Mouse (Mus musculus) midbrain, embryonic 11.5 days (tissue): ENCODE measurements at regions not wholly inside any gene's neighbourhood (a gene's known extent, or its start where the extent isn't known, plus 50 kb on each side); places are given as distances from the start of the nearest gene placed in this dataset.

Experiments used
- ATAC-seq: fragments of 200-750 bp; cut with Nextera tagmentation; 2 replicates; pipeline ENCODE4 v1.8.0; 2017; ENCODE audit warnings: moderate TSS enrichment, moderate library complexity; ENCODE audit not compliant: low FRiP score
- DNase-seq: peaks from one replicate; pipeline ENCODE4 v3.0.0; 2015; ENCODE audit warnings: low spot score; ENCODE audit errors: missing footprints
- H3K27ac ChIP-seq: fragments of 300-500 bp; sonication (generic); 2 replicates; pipeline ENCODE4 v1.5.1; 2014; ENCODE audit warnings: low read depth, low read length
- H3K27me3 ChIP-seq: fragments of 300-500 bp; sonication (generic); 2 replicates; pipeline ENCODE4 v1.6.1; 2014; ENCODE audit warnings: mild to moderate bottlenecking, low read length, moderate library complexity, mixed read lengths; ENCODE audit not compliant: control insufficient read depth, insufficient read depth
- H3K36me3 ChIP-seq: fragments of 300-500 bp; sonication (generic); 2 replicates; pipeline ENCODE4 v1.6.1; 2014; ENCODE audit warnings: mild to moderate bottlenecking, low read length, moderate library complexity, mixed read lengths; ENCODE audit not compliant: control insufficient read depth, insufficient read depth
- H3K4me1 ChIP-seq: fragments of 300-500 bp; sonication (generic); 2 replicates; pipeline ENCODE4 v1.6.1; 2014; ENCODE audit warnings: low read length; ENCODE audit not compliant: control insufficient read depth, insufficient read depth
- H3K4me2 ChIP-seq: fragments of 300-500 bp; sonication (generic); 2 replicates; pipeline ENCODE4 v1.6.1; 2014; ENCODE audit warnings: mild to moderate bottlenecking, moderate library complexity
- H3K4me3 ChIP-seq: fragments of 300-500 bp; sonication (generic); 2 replicates; pipeline ENCODE4 v1.5.1; 2014; ENCODE audit warnings: low read depth, low read length
- H3K9ac ChIP-seq: fragments of 300-500 bp; sonication (generic); 2 replicates; pipeline ENCODE4 v1.6.1; 2014; ENCODE audit warnings: low read length
- H3K9me3 ChIP-seq: fragments of 300-500 bp; sonication (generic); 2 replicates; pipeline ENCODE4 v1.6.1; 2016; ENCODE audit warnings: low read length; ENCODE audit not compliant: control insufficient read depth
- WGBS: fragments of 180-500 bp; shearing (Covaris S2); extraction: QIAGEN DNeasy Blood & Tissue Kit; methylation state at CpG from one replicate; pipeline ENCODE4 v1.1.7; 2014; 5-methylcytosine and 5-hydroxymethylcytosine counted together

GRCm38 (mm10) chr6:51240039-51240438 is 192.4 kb upstream of the Nfe2l3 start:
- no peaks in the 10 kb centered on the region for H3K36me3 ChIP-seq
- H3K27ac ChIP-seq: no peak overlapping the region
- H3K4me2 ChIP-seq: no peak overlapping the region
- H3K9me3 ChIP-seq: no peaks in the 10 kb centered on the region; the same call in 1 of the 2 replicates
- H3K4me3 ChIP-seq: no peak overlapping the region
- ATAC-seq: no peak
- no peaks in the 10 kb centered on the region for H3K27me3 ChIP-seq
- no peaks in the 10 kb centered on the region for H3K4me1 ChIP-seq
- DNase-seq: no peak
- WGBS: 89% methylated on average over 3 of the region's 3 CpGs
- H3K9ac ChIP-seq: no peak overlapping the region

GRCm38 (mm10) chr6:51250233-51250632 is 182.2 kb upstream of the Nfe2l3 start:
- Histone ChIP-seq H3K4me2 (no peak overlapping the region), H3K36me3 (no peaks in the 10 kb centered on the region), H3K9me3 (no peaks in the 10 kb centered on the region), H3K27ac (no peak overlapping the region), H3K27me3 (no peaks in the 10 kb centered on the region), H3K4me1 (no peaks in the 10 kb centered on the region), H3K9ac (no peak overlapping the region), H3K4me3 (no peak overlapping the region)
- no peak for ATAC-seq
- DNase-seq: no peak

GRCm38 (mm10) chr6:51251432-51251831 is 181.0 kb upstream of the Nfe2l3 start:
- Histone ChIP-seq H3K27ac (no peak overlapping the region), H3K27me3 (no peaks in the 10 kb centered on the region), H3K4me2 (no peak overlapping the region), H3K4me3 (no peak overlapping the region), H3K36me3 (no peaks in the 10 kb centered on the region), H3K4me1 (no peaks in the 10 kb centered on the region), H3K9me3 (no peaks in the 10 kb centered on the region), H3K9ac (no peak overlapping the region)
- no peak for DNase-seq
- ATAC-seq: no peak
- 87% methylated on average over 2 of the region's 2 CpGs for WGBS

GRCm38 (mm10) chr6:51252721-51253120 is 179.7 kb upstream of the Nfe2l3 start:
- H3K27ac ChIP-seq: no peak overlapping the region
- WGBS: 80% methylated on average over 3 of the region's 3 CpGs
- peak; percentile 39 for DNase-seq
- no peak for ATAC-seq
- no peak overlapping the region for H3K4me3 ChIP-seq
- H3K27me3 ChIP-seq: no peaks in the 10 kb centered on the region
- no peaks in the 10 kb centered on the region for H3K4me1 ChIP-seq
- H3K9me3 ChIP-seq: no peaks in the 10 kb centered on the region
- H3K9ac ChIP-seq: no peak overlapping the region
- H3K36me3 ChIP-seq: no peaks in the 10 kb centered on the region
- no peak overlapping the region for H3K4me2 ChIP-seq

GRCm38 (mm10) chr6:51256631-51257030 is 175.8 kb upstream of the Nfe2l3 start:
- H3K4me1 ChIP-seq: no peaks in the 10 kb centered on the region
- H3K27ac ChIP-seq: no peak overlapping the region
- H3K4me2 ChIP-seq: no peak overlapping the region
- H3K27me3 ChIP-seq: no peaks in the 10 kb centered on the region
- no peaks in the 10 kb centered on the region for H3K36me3 ChIP-seq
- H3K9me3 ChIP-seq: peaks cover 3% of the 10 kb centered on the region; the same call in 1 of the 2 replicates
- DNase-seq: no peak
- WGBS: 85% methylated on average over 4 of the region's 4 CpGs
- no peak for ATAC-seq
- H3K4me3 ChIP-seq: no peak overlapping the region
- H3K9ac ChIP-seq: no peak overlapping the region

- Histone ChIP-seq H3K27ac (no peak overlapping the region), H3K36me3 (no peaks in the 10 kb centered on the region), H3K4me2 (no peak overlapping the region), H3K27me3 (no peaks in the 10 kb centered on the region), H3K4me3 (no peak overlapping the region), H3K9ac (no peak overlapping the region), H3K9me3 (peaks cover 3% of the 10 kb centered on the region; the same call in 1 of the 2 replicates), H3K4me1 (no peaks in the 10 kb centered on the region)
- DNase-seq: no peak
- no peak for ATAC-seq
- WGBS: 88% methylated on average over 6 of the region's 6 CpGs
Observed at GRCm38 (mm10) chr6:51257524-51257923, 174.9 kb upstream of the Nfe2l3 start.

GRCm38 (mm10) chr6:51258304-51258703 is 174.2 kb upstream of the Nfe2l3 start:
- H3K4me3 ChIP-seq: no peak overlapping the region
- WGBS: 76% methylated on average over 2 of the region's 2 CpGs
- H3K9me3 ChIP-seq: peaks cover 3% of the 10 kb centered on the region; the same call in 1 of the 2 replicates
- no peak overlapping the region for H3K27ac ChIP-seq
- H3K4me1 ChIP-seq: no peaks in the 10 kb centered on the region
- no peak overlapping the region for H3K9ac ChIP-seq
- H3K27me3 ChIP-seq: no peaks in the 10 kb centered on the region
- no peak for DNase-seq
- H3K36me3 ChIP-seq: no peaks in the 10 kb centered on the region
- H3K4me2 ChIP-seq: no peak overlapping the region
- ATAC-seq: no peak

- Histone ChIP-seq H3K4me2 (no peak overlapping the region), H3K36me3 (no peaks in the 10 kb centered on the region), H3K27me3 (no peaks in the 10 kb centered on the region), H3K4me3 (no peak overlapping the region), H3K27ac (no peak overlapping the region), H3K9ac (no peak overlapping the region), H3K4me1 (no peaks in the 10 kb centered on the region), H3K9me3 (peaks cover 3% of the 10 kb centered on the region; the same call in 1 of the 2 replicates)
- ATAC-seq: no peak
- 84% methylated on average over 4 of the region's 4 CpGs for WGBS
- DNase-seq: peak; percentile 72
Observed at GRCm38 (mm10) chr6:51263595-51263994, 168.9 kb upstream of the Nfe2l3 start.

- H3K27me3 ChIP-seq: peaks cover 3% of the 10 kb centered on the region; the same call in 1 of the 2 replicates
- no peak overlapping the region for H3K4me2 ChIP-seq
- peak; percentile 56 for DNase-seq
- H3K4me3 ChIP-seq: no peak overlapping the region
- no peak for ATAC-seq
- no peak overlapping the region for H3K27ac ChIP-seq
- no peak overlapping the region for H3K9ac ChIP-seq
- WGBS: 92% methylated on average over 3 of the region's 3 CpGs
- H3K9me3 ChIP-seq: peaks cover 3% of the 10 kb centered on the region; the same call in 1 of the 2 replicates
- H3K36me3 ChIP-seq: no peaks in the 10 kb centered on the region
- peaks cover 3% of the 10 kb centered on the region for H3K4me1 ChIP-seq
Observed at GRCm38 (mm10) chr6:51265329-51265728, 167.1 kb upstream of the Nfe2l3 start.

GRCm38 (mm10) chr6:51266721-51267120 is 165.7 kb upstream of the Nfe2l3 start:
- DNase-seq: peak; percentile 45
- ATAC-seq: no peak
- peaks cover 3% of the 10 kb centered on the region; the same call in 1 of the 2 replicates for H3K27me3 ChIP-seq
- WGBS: 90% methylated on average over 6 of the region's 6 CpGs
- H3K36me3 ChIP-seq: no peaks in the 10 kb centered on the region
- H3K9me3 ChIP-seq: no peaks in the 10 kb centered on the region
- no peak overlapping the region for H3K9ac ChIP-seq
- H3K27ac ChIP-seq: no peak overlapping the region
- peaks cover 3% of the 10 kb centered on the region for H3K4me1 ChIP-seq
- H3K4me2 ChIP-seq: no peak overlapping the region
- no peak overlapping the region for H3K4me3 ChIP-seq
